Mouse (Mus musculus): ENCODE data around the gene Helz. TPM values are rescaled to one million over a fixed set of nuclear protein-coding genes. Genes with fewer than 3 reads are reported as not detected.
A peak's percentile ranks its signal among the peaks of the same experiment; 100 is the strongest.
"Not testable (repeated sequence)": the region's sequence is repeated elsewhere in the genome, so short reads cannot be mapped to it uniquely, and the experiment has no call there.

The Helz gene
- total RNA-seq (2015) (25.4 and 27.1 TPM in 2 replicates), total RNA-seq (2017) (17.6 and 27.3 TPM in 2 replicates)

DNA sequence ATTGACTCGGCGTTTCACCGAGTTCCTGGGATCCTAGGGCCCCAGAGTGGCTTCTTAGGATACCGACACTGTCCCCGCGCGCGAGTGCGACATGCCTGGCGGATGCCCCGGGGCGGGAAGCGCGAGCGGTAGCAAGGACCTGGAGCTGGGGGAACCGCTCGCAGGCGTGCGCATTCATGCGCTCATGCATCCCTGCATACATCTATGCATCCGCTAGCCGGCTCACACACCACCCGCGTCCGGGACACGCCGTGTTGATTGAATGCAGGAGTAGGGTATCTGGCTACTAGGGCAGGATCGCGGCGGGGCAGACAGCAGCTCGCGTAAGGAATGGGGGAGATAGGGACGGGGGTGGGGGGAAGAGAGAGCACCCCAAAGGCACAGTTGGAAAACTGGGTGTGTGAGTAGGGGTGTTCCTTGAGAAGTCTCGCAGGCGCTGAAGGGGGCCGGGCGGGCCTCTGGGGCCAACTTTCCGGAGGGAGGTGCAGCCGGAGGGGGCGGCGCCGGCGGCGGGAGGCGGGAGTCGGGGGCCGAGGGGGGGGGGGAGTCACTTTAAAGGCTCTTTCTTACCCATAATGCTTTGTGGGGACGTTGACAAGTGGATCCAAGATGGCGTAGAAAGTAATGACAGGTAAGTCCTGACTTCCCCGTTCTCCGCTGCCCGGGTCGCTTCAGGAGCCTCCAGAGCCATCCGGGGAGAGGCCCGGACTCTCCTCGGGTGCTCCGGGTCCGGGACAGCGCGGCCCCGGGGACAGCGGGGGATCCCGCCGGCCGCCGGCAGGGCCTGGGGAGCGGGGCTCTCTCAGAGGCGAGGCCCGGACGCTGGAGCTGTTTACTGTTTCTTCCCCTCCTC lies at the start of gene Helz:
TSS of gene Helz (plus strand) at position 580 of the 853 bp plus-strand sequence.
- peak; percentile 79 for ATAC-seq (replicated peaks; ENCODE audit: poor library complexity)

- no peak for ATAC-seq (replicated peaks; ENCODE audit: poor library complexity)
These were observed 44.9 kb upstream of the Helz start for GRCm38 (mm10) chr11:107502801-107503200.

GRCm38 (mm10) chr11:107504364-107504763 lies 43.4 kb upstream of the Helz start:
- ATAC-seq (replicated peaks; ENCODE audit: poor library complexity), result not testable (repeated sequence)

DNA sequence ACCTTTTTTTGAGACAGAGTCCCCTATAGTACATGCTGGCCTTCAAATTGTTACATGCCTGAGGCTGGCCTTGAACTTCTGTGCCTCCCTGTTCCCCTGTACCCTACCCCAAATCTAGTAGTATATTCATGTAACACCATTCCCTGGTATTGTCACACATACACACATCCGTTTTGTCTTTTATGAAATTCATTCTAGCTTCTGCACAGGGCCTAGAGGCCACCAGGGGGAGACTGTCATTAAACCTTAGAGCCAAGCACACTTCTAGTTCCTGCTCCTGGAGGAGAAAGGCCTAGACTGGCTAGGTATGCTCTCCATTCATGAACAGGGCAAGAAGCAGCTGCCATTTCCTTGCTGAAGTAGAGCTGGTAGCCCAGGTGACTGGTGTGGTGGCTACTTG lies 41.5 kb upstream of the Helz start:
- peak; percentile 73 for ATAC-seq (replicated peaks; ENCODE audit: poor library complexity)

DNA sequence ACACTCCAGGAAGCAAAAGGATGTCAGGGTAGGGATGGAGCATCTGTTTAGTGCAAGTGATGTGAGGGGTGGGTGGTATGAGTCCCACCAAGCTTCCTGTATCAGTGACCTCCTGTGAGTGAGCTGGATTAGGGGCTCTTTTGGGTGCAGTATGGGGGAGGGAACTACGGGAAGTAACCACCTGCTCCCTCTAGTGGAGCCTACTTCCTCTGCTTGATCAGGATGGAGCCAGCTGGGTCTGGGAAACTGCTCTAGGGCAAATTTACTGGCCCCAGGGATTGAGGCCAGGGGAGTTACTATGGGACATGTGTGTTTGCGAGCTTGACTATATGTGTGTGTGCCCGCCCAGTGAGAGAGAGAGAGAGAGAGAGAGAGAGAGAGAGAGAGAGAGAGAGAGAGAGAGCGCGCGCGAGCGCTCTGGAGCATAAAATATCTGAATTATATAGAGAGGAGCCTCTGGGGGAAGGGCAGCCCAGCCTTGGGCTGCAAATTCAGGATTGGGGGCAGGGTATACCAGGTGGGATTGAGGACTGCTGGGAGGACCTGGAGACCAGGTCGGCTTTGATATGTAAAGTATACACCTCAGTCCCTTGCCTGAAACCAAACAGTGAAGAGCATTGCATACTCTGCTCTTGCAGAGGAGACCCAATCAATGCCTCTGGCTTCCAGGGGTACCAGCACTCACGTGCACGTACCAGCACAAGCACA lies 37.9 kb upstream of the Helz start:
- peak; percentile 53 for ATAC-seq (replicated peaks; ENCODE audit: poor library complexity)

DNA sequence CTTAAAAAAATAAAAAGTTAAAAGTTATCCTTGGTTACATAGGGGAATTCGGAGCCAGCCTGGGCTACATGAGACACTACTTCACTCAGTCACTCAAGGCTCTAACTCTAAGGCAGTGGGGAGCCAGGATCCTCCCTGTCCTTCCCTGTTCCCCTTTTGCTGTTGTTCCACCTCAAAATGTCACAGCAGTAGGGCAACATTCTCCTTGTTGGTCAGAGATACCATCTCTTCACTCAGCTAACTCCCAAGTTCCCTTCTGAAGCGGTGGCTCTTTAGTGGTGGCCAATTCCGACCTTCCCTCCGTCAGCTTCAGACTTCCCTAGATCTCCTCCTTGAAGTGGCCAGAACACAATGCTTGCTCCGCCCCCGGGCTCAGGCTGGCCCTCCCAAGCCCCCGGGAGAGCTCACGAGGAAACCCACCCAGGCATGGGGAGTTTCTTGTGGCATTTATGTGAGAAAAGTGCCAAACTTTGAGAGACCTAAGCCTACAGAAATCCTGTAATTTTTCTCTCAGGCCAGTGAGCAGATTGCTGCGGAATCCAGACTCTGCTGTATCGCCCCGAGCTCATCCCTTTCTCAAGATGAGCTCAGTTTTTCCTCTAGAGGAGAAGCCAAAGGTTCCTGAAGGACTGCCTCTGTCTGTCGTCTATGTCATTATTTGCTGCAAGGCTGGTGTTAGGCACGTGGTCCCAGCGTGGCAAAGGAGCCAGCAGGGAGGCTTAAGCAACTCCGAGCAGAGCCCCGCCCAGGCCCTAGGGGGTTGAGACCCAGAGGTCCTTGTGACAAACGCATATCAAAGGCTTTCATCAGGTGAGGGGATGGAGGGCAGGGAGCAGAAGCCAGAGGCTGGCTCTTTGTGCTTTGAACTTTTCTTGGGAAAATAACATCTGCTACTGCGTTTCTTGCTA lies 37.1 kb upstream of the Helz start:
- peak; percentile 66 for ATAC-seq (replicated peaks; ENCODE audit: poor library complexity)

GRCm38 (mm10) chr11:107511954-107512353 lies 35.8 kb upstream of the Helz start:
- peak; percentile 75 for ATAC-seq (replicated peaks; ENCODE audit: poor library complexity)

DNA sequence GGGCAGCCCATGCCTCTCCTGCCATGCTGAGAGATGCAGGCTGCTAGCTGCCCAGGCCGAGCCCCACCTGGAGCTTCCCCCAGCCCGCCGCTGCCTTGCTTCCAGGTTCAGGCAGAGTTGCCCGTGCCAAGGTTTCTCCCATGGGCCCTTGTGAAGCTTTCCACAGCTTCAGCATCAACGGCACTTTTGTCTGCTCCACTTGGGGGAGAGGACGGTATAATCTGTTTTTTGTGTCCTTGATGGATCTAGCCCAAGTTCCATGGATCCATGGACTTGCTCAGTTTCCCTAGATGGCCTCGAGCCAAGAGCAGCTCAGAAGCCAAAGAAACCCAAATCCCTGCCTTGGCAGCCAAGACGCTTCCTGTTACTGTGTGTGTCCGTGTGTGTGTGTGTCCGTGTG lies 34.7 kb upstream of the Helz start:
- no peak for ATAC-seq (replicated peaks; ENCODE audit: poor library complexity)

- peak; percentile 55; the same call in 1 of the 2 replicates for ATAC-seq (replicated peaks; ENCODE audit: poor library complexity)
These were observed 31.3 kb upstream of the Helz start for GRCm38 (mm10) chr11:107516387-107516786.

- ATAC-seq (replicated peaks; ENCODE audit: poor library complexity), result no peak
These were observed 28.9 kb upstream of the Helz start for GRCm38 (mm10) chr11:107518645-107519429.

DNA sequence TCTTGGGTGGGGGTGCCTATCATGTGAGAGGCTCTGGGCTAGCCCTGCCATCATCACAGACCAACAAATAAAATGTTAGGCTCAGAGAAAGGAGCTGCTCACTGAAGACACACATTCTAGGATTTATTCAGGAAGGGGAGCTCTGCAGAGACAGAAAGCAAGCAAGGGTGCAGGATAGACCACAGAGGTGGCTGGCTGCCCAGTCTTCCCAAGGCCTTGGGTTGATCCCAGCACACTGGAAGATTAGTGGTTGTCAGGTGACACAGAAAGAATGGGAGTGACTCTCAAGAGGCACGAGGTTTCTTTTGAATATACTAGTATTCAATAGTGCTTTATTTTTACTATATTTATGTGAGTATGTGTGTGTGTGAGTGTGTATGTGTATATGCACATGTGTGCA lies 26.6 kb upstream of the Helz start:
- ATAC-seq (replicated peaks; ENCODE audit: poor library complexity), result no peak

- ATAC-seq (replicated peaks; ENCODE audit: poor library complexity), result no peak
These were observed 22.8 kb upstream of the Helz start for GRCm38 (mm10) chr11:107524966-107525365.

GRCm38 (mm10) chr11:107527632-107528031 lies 20.1 kb upstream of the Helz start:
- ATAC-seq (replicated peaks; ENCODE audit: poor library complexity), result no peak

- peak; percentile 93 for ATAC-seq (replicated peaks; ENCODE audit: poor library complexity)
These were observed 18.4 kb upstream of the Helz start for GRCm38 (mm10) chr11:107529320-107529719.

GRCm38 (mm10) chr11:107531445-107531844 lies 16.3 kb upstream of the Helz start:
- ATAC-seq (replicated peaks; ENCODE audit: poor library complexity), result peak; percentile 63

GRCm38 (mm10) chr11:107532271-107532670 lies 15.5 kb upstream of the Helz start:
- ATAC-seq (replicated peaks; ENCODE audit: poor library complexity), result no peak

DNA sequence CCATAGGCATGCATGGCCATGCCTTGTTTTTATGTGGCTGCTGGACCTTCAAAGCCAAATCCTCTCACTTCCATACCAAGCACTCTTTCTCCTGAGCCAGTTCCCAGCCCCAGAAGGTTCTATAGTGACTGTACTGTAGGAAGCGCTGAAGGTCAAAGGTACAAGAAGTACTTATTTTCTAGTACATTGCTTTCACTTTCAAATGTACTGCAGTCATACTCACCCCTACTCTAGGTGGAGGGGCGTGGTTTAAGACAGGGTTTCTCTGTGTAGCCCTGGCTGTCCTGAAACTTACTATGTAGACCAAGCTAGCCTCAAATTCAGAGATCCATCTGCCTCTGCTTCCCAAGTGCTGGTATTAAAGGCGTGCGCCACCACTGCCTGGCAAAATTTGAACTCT lies 8.7 kb upstream of the Helz start:
- 0 out of 2 replicates have a peak, but pooled peaks have one; percentile 31 for ATAC-seq (replicated peaks; ENCODE audit: poor library complexity)

DNA sequence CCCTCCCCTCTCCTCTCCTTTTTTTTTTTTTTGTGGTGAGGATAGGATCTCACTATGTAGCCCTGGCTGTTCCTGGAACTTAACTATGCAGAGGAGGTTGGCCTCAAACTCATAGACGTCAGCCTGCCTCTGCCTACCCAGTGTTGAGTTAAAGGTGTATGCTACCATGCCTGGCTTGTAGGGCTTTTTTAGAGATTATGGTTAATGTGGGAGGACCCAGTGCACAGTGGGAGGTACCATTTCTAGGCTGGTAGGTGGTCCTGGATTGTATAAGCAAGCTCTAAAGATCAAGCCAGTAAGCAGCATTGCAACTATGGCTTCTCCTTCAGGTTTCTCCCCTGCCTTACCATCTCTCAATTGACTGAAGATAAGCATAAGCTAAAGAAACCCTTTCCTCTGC lies 7.4 kb upstream of the Helz start:
- no peak for ATAC-seq (replicated peaks; ENCODE audit: poor library complexity)

- no peak for ATAC-seq (replicated peaks; ENCODE audit: poor library complexity)
These were observed 1.8 kb upstream of the Helz start for GRCm38 (mm10) chr11:107545747-107546476.
